21 mouse cellular contexts compared by ENCODE assay signal in the genomic region with DNA sequence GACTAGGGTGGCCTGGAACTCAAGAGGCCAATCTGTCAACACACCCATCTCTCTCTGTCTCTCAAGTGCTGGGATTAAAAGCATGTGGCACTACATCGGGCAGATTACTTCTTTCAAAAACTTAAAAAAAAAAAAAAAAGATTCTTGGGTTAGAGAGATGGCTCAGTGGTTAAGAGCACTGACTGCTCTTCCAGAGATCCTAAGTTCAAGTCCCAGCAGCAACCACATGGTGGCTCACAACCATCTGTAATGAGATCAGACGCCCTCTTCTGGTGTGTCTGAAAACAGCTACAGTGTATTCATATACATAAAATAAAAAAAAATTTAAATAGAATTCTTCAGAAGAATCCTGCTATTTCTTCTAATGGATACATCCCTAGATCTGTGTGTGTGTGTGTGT. TPM values are rescaled to one million over a fixed set of nuclear protein-coding genes. Genes with fewer than 3 reads are reported as not detected.
A peak's percentile ranks its signal among the peaks of the same experiment; 100 is the strongest.
DNase-seq lines count a peak whose midpoint lies in the region; ATAC-seq and TF ChIP-seq lines count a peak whose summit lies in the region.
"Had no signal": no experiment of that assay in that cellular context is flagged by ENCODE, and none has a peak within 500 bp of the region (broad histone marks: within the 10 kb centered on the region; RNA-seq: fewer than 3 reads in every experiment).

No protein-coding gene starts in this region.

- H3K4me3 ChIP-seq in layer of hippocampus, adult 2 months: no peak overlapping the region

- peak; percentile 71 for TF ChIP-seq CTCF in layer of hippocampus, adult 2 months (conservative IDR thresholded peaks at IDR 0.05)

- peak; percentile 37 for DNase-seq in CD4-positive, CD25-positive, alpha-beta regulatory T cell, adult 2 months (ENCODE audit: low read depth, low spot score)
- DNase-seq in layer of hippocampus, adult 2 months (ENCODE audit: low spot score in 2 of 2): no peak
- no peak for DNase-seq in layer of hippocampus, adult 11-12 months (ENCODE audit: low spot score)
- DNase-seq in A20 (ENCODE audit: low read depth, low spot score): peak; percentile 45
- DNase-seq in T-cell, adult 2 months (ENCODE audit: low spot score): peak; percentile 41
- DNase-seq in frontal cortex, postnatal 14 days (ENCODE audit: low spot score in 2 of 2): no peak
- no peak for DNase-seq in urinary bladder, postnatal 36 days (ENCODE audit: low spot score in 2 of 2)
- DNase-seq: cerebellum, adult 11-12 months; kidney, adult 2 months; lung, postnatal 10 days; right cerebral cortex, postnatal 14 days had no signal

- no peak overlapping the region for H3K27ac ChIP-seq in layer of hippocampus, adult 2 months

- ATAC-seq in CD4-positive, CD25-positive, alpha-beta regulatory T cell, adult 4 months: no peak

RNA-seq across cellular contexts. Expression of gene Abhd16a, which starts 0.9 kb away (rescaled TPM):
- 10 to 100 TPM; 23.5 to 27.2 TPM for polyA plus RNA-seq in CD4-positive, CD25-positive, alpha-beta regulatory T cell, adult 4 months (2017; shearing (Covaris generic))
- 100 to 1,000 TPM; 110 to 113 TPM for total RNA-seq in layer of hippocampus, adult 2 months (2021)

RNA-seq across cellular contexts. Expression of gene Ly6g6f, which starts 2.7 kb away (rescaled TPM):
- not detected for polyA plus RNA-seq in CD4-positive, CD25-positive, alpha-beta regulatory T cell, adult 4 months (2017; shearing (Covaris generic))
- under 1 TPM in 1 of 2 experiments, not detected in 1; 0.52 TPM for total RNA-seq in layer of hippocampus, adult 2 months (2021)
- polyA plus RNA-seq: kidney, adult 2 months had no signal

RNA-seq across cellular contexts. Expression of gene Ly6g6d, which starts 10.3 kb away (rescaled TPM):
- polyA plus RNA-seq in CD4-positive, CD25-positive, alpha-beta regulatory T cell, adult 4 months (2017; shearing (Covaris generic)): not detected
- total RNA-seq in layer of hippocampus, adult 2 months (2021): 1 to 10 TPM; 1.1 TPM

RNA-seq across cellular contexts. Expression of gene Ly6g6e, which starts 11.4 kb away (rescaled TPM):
- not detected for polyA plus RNA-seq in CD4-positive, CD25-positive, alpha-beta regulatory T cell, adult 4 months (2017; shearing (Covaris generic))
- 1 to 10 TPM; 2.5 to 3.5 TPM for total RNA-seq in layer of hippocampus, adult 2 months (2021)
- total RNA-seq: gastrocnemius, postnatal 4 days had no signal
- polyA plus RNA-seq: hindbrain, embryonic 12.5 days had no signal

RNA-seq across cellular contexts. Expression of gene Ly6g5c, which starts 19.9 kb away (rescaled TPM):
- polyA plus RNA-seq in CD4-positive, CD25-positive, alpha-beta regulatory T cell, adult 4 months (2017; shearing (Covaris generic)): not detected
- not detected for total RNA-seq in layer of hippocampus, adult 2 months (2021)
- total RNA-seq: gastrocnemius, postnatal 4 days; left cerebral cortex, adult 18-20 months had no signal
- polyA plus RNA-seq: embryonic facial prominence, embryonic 15.5 days; forebrain, embryonic 12.5 days; heart, embryonic 13.5 days; hindbrain, embryonic 12.5 days; kidney, adult 2 months; large intestine, adult 2 months; limb, embryonic 14.5 days; thymus, postnatal 0 days had no signal

Comparison
In these comparisons a context has a peak if more than half of its experiments do, and no peak if none do; other contexts are left out.
1. DNase-seq: peak in CD4-positive, CD25-positive, alpha-beta regulatory T cell, adult 2 months (single experiment), A20 (single experiment) and T-cell, adult 2 months (single experiment); none in layer of hippocampus, adult 2 months (0 of 2), layer of hippocampus, adult 11-12 months (single experiment), frontal cortex, postnatal 14 days (0 of 2) and urinary bladder, postnatal 36 days (0 of 2).